Mouse (Mus musculus): ENCODE data around the gene Gm20388. TPM values are rescaled to one million over a fixed set of nuclear protein-coding genes. Genes with fewer than 3 reads are reported as not detected.
"Not testable (repeated sequence)": the region's sequence is repeated elsewhere in the genome, so short reads cannot be mapped to it uniquely, and the experiment has no call there.

The Gm20388 gene
- polyA plus RNA-seq, 1 experiment from 2014 or later, result not detected

- Histone ChIP-seq H3K9me3 (replicated peaks) (no peaks in the 10 kb centered on the region), H3K27ac (no peak overlapping the region), H3K4me3 (no peak overlapping the region), H3K4me1 (replicated peaks) (peaks cover 17% of the 10 kb centered on the region), H3K4me2 (no peak overlapping the region), H3K27me3 (no peaks in the 10 kb centered on the region), H3K9ac (no peak overlapping the region), H3K36me3 (no peaks in the 10 kb centered on the region)
- 72% methylated on average over 15 of the region's 15 CpGs for WGBS
- ATAC-seq (replicated peaks; ENCODE audit: insufficient number of reproducible peaks, insufficient read depth, low FRiP score, low read depth), result no peak
These were observed 1750.0 kb downstream of the Gm20388 start for GRCm38 (mm10) chr8:121660602-121661001.

GRCm38 (mm10) chr8:121661631-121662357 is 1751.2 kb downstream of the Gm20388 start:
- ATAC-seq (replicated peaks; ENCODE audit: insufficient number of reproducible peaks, insufficient read depth, low FRiP score, low read depth), result no peak
- H3K27ac ChIP-seq, result no peak overlapping the region

GRCm38 (mm10) chr8:121663101-121663500 is 1752.5 kb downstream of the Gm20388 start:
- H3K4me1 ChIP-seq (replicated peaks), result peaks cover 21% of the 10 kb centered on the region
- no peak for ATAC-seq (replicated peaks; ENCODE audit: insufficient number of reproducible peaks, insufficient read depth, low FRiP score, low read depth)
- H3K4me3 ChIP-seq, result no peak overlapping the region
- WGBS, result 94% methylated on average over 12 of the region's 12 CpGs
- H3K27ac ChIP-seq, result no peak overlapping the region
- H3K9ac ChIP-seq, result no peak overlapping the region
- H3K27me3 ChIP-seq, result no peaks in the 10 kb centered on the region
- no peaks in the 10 kb centered on the region for H3K36me3 ChIP-seq
- no peaks in the 10 kb centered on the region for H3K9me3 ChIP-seq (replicated peaks)
- H3K4me2 ChIP-seq, result no peak overlapping the region

More at GRCm38 (mm10) chr8:121661631-121662357, 1751.2 kb downstream of the Gm20388 start:
- no peaks in the 10 kb centered on the region for H3K36me3 ChIP-seq
- no peak overlapping the region for H3K4me2 ChIP-seq
- H3K4me3 ChIP-seq, result no peak overlapping the region
- no peaks in the 10 kb centered on the region for H3K9me3 ChIP-seq (replicated peaks)
- H3K4me1 ChIP-seq (replicated peaks), result peaks cover 19% of the 10 kb centered on the region
- H3K27me3 ChIP-seq, result no peaks in the 10 kb centered on the region
- H3K9ac ChIP-seq, result no peak overlapping the region
- WGBS, result 52% methylated on average over 18 of the region's 18 CpGs

- Histone ChIP-seq H3K4me1 (replicated peaks) (peaks cover 33% of the 10 kb centered on the region), H3K9me3 (replicated peaks) (no peaks in the 10 kb centered on the region), H3K9ac (peak overlapping the region; percentile 2; the same call in 1 of the 2 replicates), H3K36me3 (no peaks in the 10 kb centered on the region), H3K27me3 (0 out of 2 replicates have a peak, but pooled peaks cover 5% of the 10 kb centered on the region), H3K4me3 (peak overlapping the region; percentile 28), H3K27ac (peak overlapping the region; percentile 82), H3K4me2 (peak overlapping the region; percentile 57)
- peak; percentile 76 for ATAC-seq (replicated peaks; ENCODE audit: insufficient number of reproducible peaks, insufficient read depth, low FRiP score, low read depth)
- 5% methylated on average over 16 of the region's 16 CpGs for WGBS
These were observed 1754.7 kb downstream of the Gm20388 start for GRCm38 (mm10) chr8:121665329-121665728.

- not testable (repeated sequence) for H3K27me3 ChIP-seq; ATAC-seq (replicated peaks; ENCODE audit: insufficient number of reproducible peaks, insufficient read depth, low FRiP score, low read depth); H3K36me3 ChIP-seq; H3K9me3 ChIP-seq (replicated peaks); H3K4me2 ChIP-seq; H3K9ac ChIP-seq; H3K4me3 ChIP-seq
- WGBS, result 59% methylated on average over 9 of the region's 9 CpGs
- Histone ChIP-seq H3K27ac (peak overlapping the region; percentile 33), H3K4me1 (replicated peaks) (peaks cover 24% of the 10 kb centered on the region)
These were observed 1757.4 kb downstream of the Gm20388 start for GRCm38 (mm10) chr8:121667936-121668500.

- Histone ChIP-seq H3K9ac (no peak overlapping the region), H3K36me3 (no peaks in the 10 kb centered on the region), H3K4me1 (replicated peaks) (peaks cover 24% of the 10 kb centered on the region), H3K27me3 (0 out of 2 replicates have a peak, but pooled peaks cover 5% of the 10 kb centered on the region), H3K27ac (peak overlapping the region; percentile 33), H3K4me3 (no peak overlapping the region), H3K4me2 (no peak overlapping the region), H3K9me3 (replicated peaks) (no peaks in the 10 kb centered on the region)
- ATAC-seq (replicated peaks; ENCODE audit: insufficient number of reproducible peaks, insufficient read depth, low FRiP score, low read depth), result 0 out of 2 replicates have a peak, but pooled peaks have one; percentile 31
- 32% methylated on average over 6 of the region's 6 CpGs for WGBS
These were observed 1757.9 kb downstream of the Gm20388 start for GRCm38 (mm10) chr8:121668553-121668952.

GRCm38 (mm10) chr8:121669208-121669607 is 1758.6 kb downstream of the Gm20388 start:
- Histone ChIP-seq H3K4me1 (replicated peaks) (peaks cover 24% of the 10 kb centered on the region), H3K27ac (peak overlapping the region; percentile 33)
- peak; percentile 54 for ATAC-seq (replicated peaks; ENCODE audit: insufficient number of reproducible peaks, insufficient read depth, low FRiP score, low read depth)

GRCm38 (mm10) chr8:121673153-121673552 is 1762.5 kb downstream of the Gm20388 start:
- Histone ChIP-seq H3K4me2 (no peak overlapping the region), H3K9me3 (replicated peaks) (no peaks in the 10 kb centered on the region), H3K36me3 (no peaks in the 10 kb centered on the region), H3K4me1 (replicated peaks) (peaks cover 12% of the 10 kb centered on the region), H3K27me3 (0 out of 2 replicates have a peak, but pooled peaks cover 5% of the 10 kb centered on the region), H3K9ac (no peak overlapping the region), H3K4me3 (no peak overlapping the region), H3K27ac (no peak overlapping the region)
- no peak for ATAC-seq (replicated peaks; ENCODE audit: insufficient number of reproducible peaks, insufficient read depth, low FRiP score, low read depth)
- 29% methylated on average over 4 of the region's 4 CpGs for WGBS

More at GRCm38 (mm10) chr8:121669208-121669607, 1758.6 kb downstream of the Gm20388 start:
- H3K27me3 ChIP-seq, result 0 out of 2 replicates have a peak, but pooled peaks cover 5% of the 10 kb centered on the region
- H3K9ac ChIP-seq, result no peak overlapping the region
- H3K36me3 ChIP-seq, result no peaks in the 10 kb centered on the region
- H3K4me3 ChIP-seq, result no peak overlapping the region
- H3K4me2 ChIP-seq, result no peak overlapping the region
- 21% methylated on average over 8 of the region's 8 CpGs for WGBS
- H3K9me3 ChIP-seq (replicated peaks), result no peaks in the 10 kb centered on the region

GRCm38 (mm10) chr8:121673917-121674316 is 1763.3 kb downstream of the Gm20388 start:
- ATAC-seq (replicated peaks; ENCODE audit: insufficient number of reproducible peaks, insufficient read depth, low FRiP score, low read depth), result no peak
- Histone ChIP-seq H3K9ac (no peak overlapping the region), H3K4me3 (no peak overlapping the region), H3K9me3 (replicated peaks) (no peaks in the 10 kb centered on the region), H3K36me3 (no peaks in the 10 kb centered on the region), H3K4me1 (replicated peaks) (peaks cover 4% of the 10 kb centered on the region), H3K4me2 (no peak overlapping the region), H3K27me3 (0 out of 2 replicates have a peak, but pooled peaks cover 5% of the 10 kb centered on the region), H3K27ac (no peak overlapping the region)
- WGBS, result 72% methylated on average over 5 of the region's 5 CpGs

- no peak for ATAC-seq (replicated peaks; ENCODE audit: insufficient number of reproducible peaks, insufficient read depth, low FRiP score, low read depth)
- no peak overlapping the region for H3K27ac ChIP-seq
- H3K4me2 ChIP-seq, result no peak overlapping the region
- H3K4me1 ChIP-seq (replicated peaks), result no peaks in the 10 kb centered on the region; the same call in 1 of the 2 replicates
- no peaks in the 10 kb centered on the region for H3K36me3 ChIP-seq
- H3K27me3 ChIP-seq, result 0 out of 2 replicates have a peak, but pooled peaks cover 5% of the 10 kb centered on the region
- 51% methylated on average over 5 of the region's 5 CpGs for WGBS
- H3K9ac ChIP-seq, result no peak overlapping the region
- no peaks in the 10 kb centered on the region for H3K9me3 ChIP-seq (replicated peaks)
- H3K4me3 ChIP-seq, result no peak overlapping the region
These were observed 1763.9 kb downstream of the Gm20388 start for GRCm38 (mm10) chr8:121674524-121674923.

GRCm38 (mm10) chr8:121675161-121675560 is 1764.5 kb downstream of the Gm20388 start:
- no peak overlapping the region for H3K4me3 ChIP-seq
- no peaks in the 10 kb centered on the region; the same call in 1 of the 2 replicates for H3K4me1 ChIP-seq (replicated peaks)
- H3K27ac ChIP-seq, result no peak overlapping the region
- no peaks in the 10 kb centered on the region for H3K36me3 ChIP-seq
- WGBS, result 56% methylated on average over 3 of the region's 3 CpGs
- H3K27me3 ChIP-seq, result 0 out of 2 replicates have a peak, but pooled peaks cover 2% of the 10 kb centered on the region
- no peak for ATAC-seq (replicated peaks; ENCODE audit: insufficient number of reproducible peaks, insufficient read depth, low FRiP score, low read depth)
- no peak overlapping the region for H3K9ac ChIP-seq
- H3K9me3 ChIP-seq (replicated peaks), result no peaks in the 10 kb centered on the region
- H3K4me2 ChIP-seq, result no peak overlapping the region
